Mouse (Mus musculus) megakaryocyte, embryonic 14.5 days (primary cell): ENCODE results near the gene Tnni3.

Experiments
- FLI1 ChIP-seq: IDR thresholded peaks from 2 replicates; pipeline ENCODE4 v1.6.1; 2012; ENCODE audit warnings: low read length, inconsistent platforms, mixed read lengths
- GATA1 ChIP-seq: IDR thresholded peaks from 3 replicates; pipeline ENCODE4 v1.6.1; 2012; ENCODE audit warnings: mixed read lengths, low read length, inconsistent platforms, borderline replicate concordance

GRCm38 (mm10) chr7:4497271-4497903, 26.6 kb downstream of the Tnni3 start:
- TF ChIP-seq GATA1 (no peak), FLI1 (no peak)
